Mouse (Mus musculus) spleen, adult 2 months (tissue): ENCODE data around the gene Cpe. TPM values are rescaled to one million over a fixed set of nuclear protein-coding genes. Genes with fewer than 3 reads are reported as not detected.

Experiments used
- DNase-seq, 2 experiments: peaks; one replicate each; pipeline versions ENCODE4 v3.0.0 to v3.0.0-alpha.2; 2012 to 2021; ENCODE audit warnings: low spot score in 2 of 2, low read depth in 1 of 2
- H3K27ac ChIP-seq: fragments of 200-500 bp; 2 replicates; pipeline ENCODE4 v1.5.1; 2012; ENCODE audit warnings: low read length, inconsistent platforms; ENCODE audit not compliant: insufficient read depth
- H3K27me3 ChIP-seq: fragments of 200-500 bp; 2 replicates; pipeline ENCODE4 v1.6.1; 2012; ENCODE audit warnings: mild to moderate bottlenecking, moderate library complexity, low read length, inconsistent platforms; ENCODE audit not compliant: control insufficient read depth, insufficient read depth
- H3K36me3 ChIP-seq: fragments of 200-500 bp; 2 replicates; pipeline ENCODE4 v1.6.1; 2012; ENCODE audit warnings: mild to moderate bottlenecking, low read length, inconsistent platforms; ENCODE audit not compliant: control insufficient read depth, insufficient read depth
- H3K4me1 ChIP-seq: fragments of 200-500 bp; 2 replicates; pipeline ENCODE4 v1.6.1; 2011; ENCODE audit warnings: inconsistent platforms; ENCODE audit not compliant: control insufficient read depth, insufficient read depth, insufficient read length
- H3K4me3 ChIP-seq: fragments of 200-500 bp; 2 replicates; pipeline ENCODE4 v1.5.1; 2011; ENCODE audit warnings: mild to moderate bottlenecking, inconsistent platforms; ENCODE audit not compliant: insufficient read depth, insufficient read length; ENCODE audit errors: extremely low read depth
- CTCF ChIP-seq: fragments of 200-500 bp; IDR thresholded peaks from 2 replicates; pipeline ENCODE4 v1.5.1; 2011; ENCODE audit warnings: mild to moderate bottlenecking, inconsistent platforms; ENCODE audit not compliant: insufficient read depth, insufficient read length, insufficient replicate concordance; ENCODE audit errors: extremely low read depth
- POLR2A ChIP-seq: fragments of 200-500 bp; IDR thresholded peaks from 2 replicates; pipeline ENCODE4 v1.6.1; 2011; ENCODE audit warnings: low read depth, low read length, inconsistent platforms
- WGBS: fragments of 180-500 bp; shearing (Covaris S2); methylation state at CpG from one replicate; pipeline ENCODE4 v1.1.7; 2018; 5-methylcytosine and 5-hydroxymethylcytosine counted together
- polyA plus RNA-seq: library from polyadenylated mRNA; depleted of rRNA; stranded (reverse); fragments of >200 nt; gene quantifications from 2 replicates; pipeline ENCODE4 v1.2.3, GENCODE M21; 2012

Gene Cpe
- polyA plus RNA-seq, 1 experiment, result 3.4 TPM

DNA sequence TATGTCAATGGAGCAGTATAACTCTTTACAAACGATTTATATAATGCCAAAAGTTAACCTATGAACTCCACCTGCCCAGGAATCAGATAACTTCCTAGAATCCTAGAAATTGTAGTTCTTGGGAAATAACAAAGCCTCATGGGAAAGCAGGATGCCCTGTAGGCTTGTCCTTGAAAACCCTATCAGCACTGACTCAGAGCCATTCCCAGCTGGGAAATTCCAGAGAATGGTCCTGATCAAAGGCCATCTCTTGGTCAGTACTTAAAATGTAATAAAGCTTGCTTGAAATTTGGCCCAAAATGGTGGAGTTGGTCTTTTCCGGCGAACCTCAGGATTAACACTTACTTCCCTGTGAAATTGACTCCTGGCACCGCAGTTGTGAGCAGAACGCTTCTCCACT, 53.2 kb downstream of the Cpe start:
- 85% methylated on average over 5 of the region's 5 CpGs for WGBS

DNA sequence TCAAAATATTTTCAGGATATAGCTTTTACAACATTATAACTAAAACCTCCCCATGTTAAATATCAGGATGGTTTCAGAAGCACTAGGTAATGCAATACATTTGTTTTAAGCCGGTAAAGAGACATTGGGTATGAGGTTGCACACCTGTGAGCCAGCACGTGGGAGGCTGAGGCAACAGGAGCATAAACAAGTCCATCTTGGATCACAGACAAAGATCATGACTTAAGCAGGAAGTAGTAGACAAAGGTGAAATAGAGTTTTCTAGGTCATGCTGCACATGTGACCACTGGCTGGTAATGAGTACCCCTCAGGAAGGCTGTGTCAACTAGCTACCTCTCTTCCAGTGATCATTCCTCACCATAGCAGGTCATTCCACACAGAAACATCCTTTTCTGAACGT, 58.0 kb downstream of the Cpe start:
- Histone ChIP-seq H3K27me3 (no peaks in the 10 kb centered on the region), H3K36me3 (no peaks in the 10 kb centered on the region), H3K27ac (no peak overlapping the region), H3K4me1 (no peaks in the 10 kb centered on the region), H3K4me3 (no peak overlapping the region)
- TF ChIP-seq CTCF, result no peak
- WGBS, result 76% methylated on average over 3 of the region's 3 CpGs
- no peak for DNase-seq

More for the DNA sequence above, 53.2 kb downstream of the Cpe start:
- no peak overlapping the region for H3K27ac ChIP-seq
- H3K27me3 ChIP-seq, result no peaks in the 10 kb centered on the region
- no peak for DNase-seq
- TF ChIP-seq CTCF (no peak), POLR2A (no peak)
- H3K4me3 ChIP-seq, result no peak overlapping the region
- no peaks in the 10 kb centered on the region for H3K4me1 ChIP-seq
- no peaks in the 10 kb centered on the region for H3K36me3 ChIP-seq

DNA sequence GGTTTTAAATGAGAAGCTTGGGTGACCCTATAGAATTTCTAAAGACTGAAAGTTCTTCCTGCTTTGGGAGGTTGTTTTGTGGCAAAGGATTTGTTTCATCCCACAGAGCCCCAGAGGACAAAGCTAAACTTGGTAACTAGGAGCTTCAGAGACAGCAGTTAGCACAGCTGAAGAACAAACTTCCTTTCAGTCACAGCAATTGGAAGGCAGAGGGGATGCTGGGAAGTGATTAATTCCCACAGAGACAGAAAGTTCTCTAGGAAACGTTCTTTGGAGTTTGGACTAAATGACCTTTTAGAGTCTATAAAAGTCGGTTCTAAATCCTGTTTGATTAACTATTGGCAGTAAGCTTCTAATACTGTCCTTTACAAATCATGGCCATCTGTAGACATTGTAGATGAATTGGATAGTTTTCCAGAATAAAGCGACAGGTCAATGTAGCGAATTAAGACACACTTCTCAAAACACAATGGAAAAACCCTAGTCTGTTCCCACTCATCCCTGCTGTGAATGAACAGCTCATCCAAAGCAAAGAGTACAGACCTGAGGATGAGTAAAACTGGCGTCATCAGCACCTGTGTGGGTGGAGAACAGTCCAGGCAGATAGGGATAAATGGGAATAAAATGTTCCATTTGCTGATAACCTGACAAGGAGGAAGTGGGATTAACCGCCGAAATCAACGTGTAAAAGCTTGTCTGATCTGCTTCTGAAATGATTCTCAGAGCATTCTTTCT, 58.6 kb downstream of the Cpe start:
- TF ChIP-seq CTCF (no peak), POLR2A (no peak)
- no peak for DNase-seq
- 80% methylated on average over 8 of the region's 8 CpGs for WGBS

DNA sequence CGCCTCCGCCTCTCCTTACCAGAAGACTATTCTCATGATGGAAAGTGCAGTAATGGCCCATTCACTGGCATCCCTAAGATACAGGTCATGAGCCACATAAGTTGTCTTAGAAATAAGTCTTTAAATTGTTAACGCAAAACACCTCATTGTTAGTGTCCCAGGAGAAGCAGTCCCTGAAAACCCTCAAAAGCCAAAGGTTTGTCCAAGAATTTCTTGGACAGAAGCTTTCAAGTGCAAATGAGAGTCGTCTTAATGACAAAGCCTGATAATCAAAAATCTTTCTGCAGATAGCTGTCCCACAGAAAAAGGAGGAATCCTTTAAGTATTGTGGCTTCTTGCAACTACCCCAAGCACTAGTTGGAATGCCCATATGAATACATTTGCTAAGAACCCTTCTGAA, 60.7 kb downstream of the Cpe start:
- DNase-seq, result no peak
- TF ChIP-seq CTCF, result no peak
- TF ChIP-seq POLR2A, result no peak
- Histone ChIP-seq H3K4me3 (no peak overlapping the region), H3K4me1 (no peaks in the 10 kb centered on the region), H3K36me3 (no peaks in the 10 kb centered on the region), H3K27me3 (no peaks in the 10 kb centered on the region), H3K27ac (no peak overlapping the region)
- WGBS, result 86% methylated on average over 4 of the region's 4 CpGs

More for the DNA sequence above, 58.6 kb downstream of the Cpe start:
- no peak overlapping the region for H3K27ac ChIP-seq
- no peaks in the 10 kb centered on the region for H3K4me1 ChIP-seq
- H3K36me3 ChIP-seq, result no peaks in the 10 kb centered on the region
- H3K27me3 ChIP-seq, result no peaks in the 10 kb centered on the region
- H3K4me3 ChIP-seq, result no peak overlapping the region

DNA sequence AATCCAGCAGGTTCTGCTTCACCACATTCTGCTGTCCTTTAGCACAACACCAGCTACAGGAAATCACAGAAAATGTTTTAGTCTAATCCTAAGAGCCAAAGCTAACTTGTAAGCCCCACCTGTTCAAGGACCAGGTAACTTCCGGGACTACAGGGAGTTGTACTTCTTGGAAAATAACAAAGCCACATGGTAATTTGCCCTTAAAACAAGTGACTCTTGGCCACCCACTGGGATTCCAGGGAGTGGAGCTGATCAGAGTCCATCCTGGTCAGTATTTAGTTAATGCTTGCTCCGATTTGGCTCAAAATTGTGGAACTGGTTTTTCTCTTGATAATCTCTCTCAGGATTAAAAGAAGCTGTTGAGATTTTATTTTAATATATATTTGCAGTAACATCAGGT, 61.1 kb downstream of the Cpe start:
- Histone ChIP-seq H3K27me3 (no peaks in the 10 kb centered on the region), H3K4me1 (no peaks in the 10 kb centered on the region), H3K4me3 (no peak overlapping the region), H3K27ac (no peak overlapping the region), H3K36me3 (no peaks in the 10 kb centered on the region)
- WGBS, result 84% methylated on average over 2 of the region's 2 CpGs
- DNase-seq, result no peak
- no peak for TF ChIP-seq POLR2A
- TF ChIP-seq CTCF, result no peak

DNA sequence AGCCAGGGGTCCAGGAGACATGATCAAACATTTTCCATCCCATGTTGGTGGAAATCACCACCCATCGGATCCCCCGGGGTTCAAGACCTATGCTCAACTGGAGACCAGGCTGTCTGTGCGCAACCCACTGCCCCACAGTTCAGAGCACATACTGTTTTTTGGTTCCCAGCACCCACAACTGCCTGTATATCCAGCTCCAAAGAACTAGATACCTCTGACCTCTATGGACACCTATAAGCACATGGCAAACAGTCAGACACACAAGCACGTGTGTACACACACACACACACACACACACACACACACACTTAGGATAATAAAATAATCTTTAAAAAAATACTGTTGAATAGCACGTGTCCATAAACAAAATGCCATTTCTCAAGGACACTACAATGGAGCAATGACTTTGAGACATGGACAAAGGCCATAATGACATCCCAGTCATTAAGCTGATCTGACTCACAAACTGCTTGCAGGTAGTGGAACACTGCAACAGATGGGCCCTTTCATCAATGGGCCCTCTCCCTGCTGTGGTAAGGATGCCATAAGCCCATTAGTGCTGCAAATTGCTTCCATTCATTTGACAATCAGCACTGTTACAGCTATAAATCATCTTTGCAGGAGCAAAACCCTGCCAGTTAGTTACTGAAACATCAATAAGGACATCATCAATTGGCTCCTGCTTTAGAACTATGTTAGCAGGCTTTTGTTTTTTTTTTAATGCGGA, 63.7 kb downstream of the Cpe start:
- H3K4me3 ChIP-seq, result no peak overlapping the region
- H3K4me1 ChIP-seq, result no peaks in the 10 kb centered on the region
- TF ChIP-seq POLR2A (no peak), CTCF (no peak)
- no peaks in the 10 kb centered on the region for H3K27me3 ChIP-seq
- DNase-seq, result no peak
- 87% methylated on average over 6 of the region's 6 CpGs for WGBS
- H3K36me3 ChIP-seq, result no peaks in the 10 kb centered on the region
- H3K27ac ChIP-seq, result no peak overlapping the region

DNA sequence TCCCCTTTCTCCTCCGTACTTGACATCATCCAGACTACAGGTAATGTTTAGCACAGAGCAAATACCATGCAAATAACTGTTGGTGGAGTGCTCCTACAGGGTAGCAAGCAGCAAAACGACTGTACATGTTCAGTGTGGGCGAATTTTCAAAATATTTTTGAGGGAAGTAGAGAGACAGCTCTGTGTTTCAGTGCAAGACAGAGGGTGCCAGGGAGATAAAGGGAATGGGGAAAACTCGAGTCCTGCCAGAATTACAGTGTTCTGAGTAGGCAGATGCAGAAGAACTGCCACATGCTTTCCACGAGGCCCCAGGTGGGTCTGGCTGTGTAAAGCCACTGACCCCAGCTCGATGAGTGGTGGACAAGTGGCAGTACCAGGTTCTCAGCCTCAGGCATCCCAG, 64.8 kb downstream of the Cpe start:
- Histone ChIP-seq H3K36me3 (no peaks in the 10 kb centered on the region), H3K27me3 (no peaks in the 10 kb centered on the region), H3K27ac (no peak overlapping the region), H3K4me3 (no peak overlapping the region), H3K4me1 (no peaks in the 10 kb centered on the region)
- WGBS, result 80% methylated on average over 6 of the region's 6 CpGs
- no peak for DNase-seq
- TF ChIP-seq CTCF (no peak), POLR2A (no peak)
